Mouse (Mus musculus) thymus, adult 2 months (tissue): ENCODE measurements around the gene Itga10. TPM values are rescaled to one million over a fixed set of nuclear protein-coding genes. Genes with fewer than 3 reads are reported as not detected.

Experiments used
- DNase-seq: peaks from one replicate; pipeline ENCODE4 v3.0.0; 2021
- H3K27ac ChIP-seq: fragments of 200-500 bp; 2 replicates; pipeline ENCODE4 v1.5.1; 2012; ENCODE audit warnings: low read length, control low read depth; ENCODE audit not compliant: control insufficient read depth, insufficient read depth
- H3K27me3 ChIP-seq: fragments of 200-500 bp; 2 replicates; pipeline ENCODE4 v1.6.1; 2012; ENCODE audit warnings: mild to moderate bottlenecking, low read length, moderate library complexity, mixed read lengths; ENCODE audit not compliant: control insufficient read depth, insufficient read depth
- H3K36me3 ChIP-seq: fragments of 200-500 bp; 2 replicates; pipeline ENCODE4 v1.6.1; 2012; ENCODE audit warnings: mild to moderate bottlenecking, low read length, moderate library complexity; ENCODE audit not compliant: control insufficient read depth, insufficient read depth
- H3K4me1 ChIP-seq: fragments of 200-500 bp; replicated peaks from 2 replicates; pipeline ENCODE4 v1.6.1; 2012; ENCODE audit warnings: low read length; ENCODE audit not compliant: control insufficient read depth, insufficient read depth
- H3K4me3 ChIP-seq: fragments of 200-500 bp; 2 replicates; pipeline ENCODE4 v1.5.1; 2012; ENCODE audit warnings: mild to moderate bottlenecking, low read length, control low read depth, moderate library complexity; ENCODE audit not compliant: control insufficient read depth, insufficient read depth
- CTCF ChIP-seq: fragments of 200-500 bp; IDR thresholded peaks from 2 replicates; pipeline ENCODE4 v1.5.1; 2012; ENCODE audit warnings: mild to moderate bottlenecking, control low read depth, low read length, moderate library complexity, borderline replicate concordance; ENCODE audit not compliant: control insufficient read depth, poor library complexity, insufficient read depth; ENCODE audit errors: extremely low read depth
- POLR2A ChIP-seq: fragments of 200-500 bp; IDR thresholded peaks from 2 replicates; pipeline ENCODE4 v1.6.1; 2012; ENCODE audit warnings: mild to moderate bottlenecking, low read length, control low read depth, moderate library complexity; ENCODE audit not compliant: control insufficient read depth, poor library complexity, insufficient read depth; ENCODE audit errors: extremely low read depth
- WGBS: fragments of 180-500 bp; shearing (Covaris S2); methylation state at CpG from one replicate; pipeline ENCODE4 v1.1.7; 2018; 5-methylcytosine and 5-hydroxymethylcytosine counted together
- polyA plus RNA-seq: library from polyadenylated mRNA; depleted of rRNA; stranded (reverse); fragments of >200 nt; gene quantifications from 2 replicates; pipeline ENCODE4 v1.2.3, GENCODE M21; 2012

The Itga10 gene
- polyA plus RNA-seq, 1 experiment, result 3.0 TPM

- Histone ChIP-seq H3K27me3 (0 out of 2 replicates have a peak, but pooled peaks cover 2% of the 10 kb centered on the region), H3K4me3 (no peak overlapping the region), H3K27ac (no peak overlapping the region), H3K4me1 (no peaks in the 10 kb centered on the region), H3K36me3 (no peaks in the 10 kb centered on the region)
- no peak for DNase-seq
- TF ChIP-seq POLR2A (no peak), CTCF (no peak)
- 74% methylated on average over 3 of the region's 3 CpGs for WGBS
Measured at GRCm38 (mm10) chr3:96690298-96690697, 44.9 kb downstream of the Itga10 start.

DNA sequence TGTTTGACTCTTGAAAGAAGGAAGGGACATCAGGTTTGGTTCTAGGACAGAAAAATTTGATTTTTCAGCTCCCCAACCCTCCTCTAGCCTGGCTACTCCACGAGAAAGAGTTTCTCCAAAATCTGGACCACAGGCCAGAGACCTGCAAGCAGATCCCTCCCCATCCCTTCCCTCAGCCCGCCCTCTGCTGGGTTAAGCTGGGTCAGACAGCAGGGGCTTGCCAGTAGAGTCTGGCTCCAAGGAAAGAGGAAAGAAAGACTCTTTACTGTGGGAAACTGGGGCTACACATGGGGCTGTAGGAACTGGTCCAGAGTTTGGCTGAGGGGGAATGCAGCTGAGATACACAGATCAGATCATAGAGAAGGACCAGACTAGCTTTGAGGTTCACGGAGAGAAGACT lies 47.1 kb downstream of the Itga10 start:
- H3K4me1 ChIP-seq, result peaks cover 6% of the 10 kb centered on the region
- H3K27me3 ChIP-seq, result no peaks in the 10 kb centered on the region
- no peak for TF ChIP-seq POLR2A
- TF ChIP-seq CTCF, result no peak
- 42% methylated on average over 3 of the region's 3 CpGs for WGBS
- no peak overlapping the region for H3K27ac ChIP-seq
- DNase-seq, result no peak
- no peak overlapping the region for H3K4me3 ChIP-seq
- H3K36me3 ChIP-seq, result no peaks in the 10 kb centered on the region

- Histone ChIP-seq H3K27ac (no peak overlapping the region), H3K4me3 (no peak overlapping the region), H3K36me3 (no peaks in the 10 kb centered on the region), H3K4me1 (peaks cover 7% of the 10 kb centered on the region), H3K27me3 (no peaks in the 10 kb centered on the region)
- no peak for DNase-seq
- no peak for TF ChIP-seq POLR2A
- TF ChIP-seq CTCF, result no peak
- WGBS, result 89% methylated on average over 1 of the region's 1 CpGs
Measured at GRCm38 (mm10) chr3:96693579-96693978, 48.2 kb downstream of the Itga10 start.

- peak; percentile 54 for DNase-seq
- TF ChIP-seq POLR2A (0 out of 2 replicates have a peak, but pooled peaks have one; percentile 25), CTCF (0 out of 2 replicates have a peak, but pooled peaks have one; percentile 14)
- no peaks in the 10 kb centered on the region for H3K27me3 ChIP-seq
- H3K4me1 ChIP-seq, result peaks cover 7% of the 10 kb centered on the region
- WGBS, result under 1% methylated on average over 35 of the region's 35 CpGs
- peak within 1 kb of the TSS; percentile 89 for H3K4me3 ChIP-seq
- no peaks in the 10 kb centered on the region for H3K36me3 ChIP-seq
- no peak within 1 kb of the TSS for H3K27ac ChIP-seq
Measured at GRCm38 (mm10) chr3:96696198-96696765, 50.9 kb downstream of the Itga10 start, which contains the start of gene Pias3. Pias3 (plus strand) TSS chr3:96696384.

DNA sequence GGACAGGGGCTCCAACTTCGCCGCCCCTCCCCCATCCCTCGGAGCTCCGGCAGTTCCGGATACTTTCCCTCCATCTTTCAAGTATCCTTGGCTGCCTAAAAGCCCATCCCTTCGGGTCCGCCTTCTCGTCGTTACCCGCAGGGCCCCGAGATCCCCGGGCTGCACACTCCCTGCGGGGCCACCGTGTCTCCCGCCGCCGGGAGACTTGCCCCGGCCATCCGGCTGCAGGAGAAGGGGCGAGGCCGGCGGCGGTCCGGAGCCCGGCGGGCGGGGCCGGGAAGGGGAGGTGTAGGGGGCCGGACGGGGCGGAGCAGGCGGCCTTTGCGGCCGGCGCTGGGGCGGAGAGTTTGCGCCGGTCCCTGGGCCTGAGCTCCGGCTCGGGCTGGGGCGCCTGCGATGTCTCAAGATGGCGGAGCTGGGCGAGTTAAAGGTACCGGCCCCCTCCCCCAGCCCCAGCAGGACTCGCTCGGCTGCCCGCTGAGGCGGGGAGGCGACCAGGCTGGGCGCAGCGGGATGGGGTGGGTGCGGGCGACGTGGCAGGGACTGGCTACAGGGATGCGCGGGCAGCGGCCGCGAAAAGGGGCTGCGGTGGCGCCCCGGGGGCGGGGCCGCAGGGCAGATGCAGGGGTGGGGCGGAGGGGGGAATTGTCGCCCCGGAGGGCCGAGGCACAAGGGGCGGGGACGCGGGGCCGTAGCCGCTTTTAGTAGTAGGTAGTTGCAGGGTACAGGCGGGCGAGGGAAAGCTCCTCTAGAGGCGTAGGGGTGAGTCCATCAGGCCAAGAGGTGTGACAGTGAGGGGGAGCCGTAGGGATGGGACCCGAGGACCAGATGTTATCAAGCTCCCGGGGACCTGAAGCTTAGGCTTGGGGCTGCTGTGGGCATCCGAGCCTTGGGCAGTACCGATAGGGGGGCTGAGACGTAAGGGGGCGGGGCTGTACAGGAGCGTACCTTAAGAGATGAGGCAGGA lies 51.7 kb downstream of the Itga10 start:
- H3K4me3 ChIP-seq, result peak overlapping the region; percentile 89
- H3K4me1 ChIP-seq, result peaks cover 7% of the 10 kb centered on the region
- H3K27ac ChIP-seq, result no peak overlapping the region
- peak; percentile 61 for DNase-seq
- no peaks in the 10 kb centered on the region for H3K27me3 ChIP-seq
- H3K36me3 ChIP-seq, result no peaks in the 10 kb centered on the region
- WGBS, result under 1% methylated on average over 83 of the region's 85 CpGs
- TF ChIP-seq CTCF (no peak), POLR2A (0 out of 2 replicates have a peak, but pooled peaks have one; percentile 25)

- DNase-seq, result no peak
- 94% methylated on average over 19 of the region's 19 CpGs for WGBS
- Histone ChIP-seq H3K36me3 (no peaks in the 10 kb centered on the region), H3K4me1 (peaks cover 7% of the 10 kb centered on the region), H3K27ac (no peak overlapping the region), H3K27me3 (no peaks in the 10 kb centered on the region), H3K4me3 (no peak overlapping the region)
- TF ChIP-seq POLR2A (no peak), CTCF (no peak)
Measured at GRCm38 (mm10) chr3:96698993-96699690, 53.8 kb downstream of the Itga10 start.
